Mouse (Mus musculus): ENCODE data around the gene Pln.
A peak's percentile ranks its signal among the peaks of the same experiment; 100 is the strongest.

Pln gene

DNA sequence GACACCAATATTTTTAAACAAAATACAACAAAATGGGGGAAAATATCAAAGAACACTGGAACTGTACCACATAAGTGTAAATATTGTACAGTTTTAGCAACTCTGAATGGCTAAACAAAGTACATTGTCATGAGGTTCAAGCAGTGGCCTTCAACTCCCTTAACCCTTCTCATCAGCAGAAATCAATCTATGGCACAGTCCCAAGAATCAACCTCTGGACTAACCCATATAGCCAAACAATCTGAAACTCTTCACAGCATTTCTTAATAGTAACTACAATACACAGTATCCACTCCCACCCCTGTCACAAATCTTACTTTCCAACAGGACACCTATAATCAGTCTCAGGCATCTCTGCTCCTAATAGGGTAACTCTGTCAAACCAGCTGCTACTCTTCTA, 26.8 kb downstream of the Pln start:
- no peak for DNase-seq (ENCODE audit: low read depth, low spot score)

DNA sequence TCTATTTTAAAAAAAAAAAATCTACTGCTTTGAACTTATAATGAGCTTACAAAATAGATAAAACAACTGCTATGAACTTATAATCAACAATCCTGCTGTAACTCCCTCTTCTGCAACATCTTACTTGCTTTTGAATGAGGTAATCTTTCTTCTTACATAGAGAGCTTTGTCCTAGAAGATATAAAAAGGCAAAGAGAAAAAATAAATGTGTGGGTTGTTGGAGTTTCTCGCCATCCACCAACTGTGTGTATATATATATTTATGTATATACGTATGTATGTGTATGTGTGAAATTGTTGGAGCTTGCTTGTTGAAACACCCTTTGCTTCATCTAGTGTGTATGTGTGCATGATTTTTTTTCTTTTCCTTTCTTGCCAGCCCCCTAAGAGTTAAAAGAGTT, 29.8 kb downstream of the Pln start:
- no peak for DNase-seq (ENCODE audit: low read depth, low spot score)

DNA sequence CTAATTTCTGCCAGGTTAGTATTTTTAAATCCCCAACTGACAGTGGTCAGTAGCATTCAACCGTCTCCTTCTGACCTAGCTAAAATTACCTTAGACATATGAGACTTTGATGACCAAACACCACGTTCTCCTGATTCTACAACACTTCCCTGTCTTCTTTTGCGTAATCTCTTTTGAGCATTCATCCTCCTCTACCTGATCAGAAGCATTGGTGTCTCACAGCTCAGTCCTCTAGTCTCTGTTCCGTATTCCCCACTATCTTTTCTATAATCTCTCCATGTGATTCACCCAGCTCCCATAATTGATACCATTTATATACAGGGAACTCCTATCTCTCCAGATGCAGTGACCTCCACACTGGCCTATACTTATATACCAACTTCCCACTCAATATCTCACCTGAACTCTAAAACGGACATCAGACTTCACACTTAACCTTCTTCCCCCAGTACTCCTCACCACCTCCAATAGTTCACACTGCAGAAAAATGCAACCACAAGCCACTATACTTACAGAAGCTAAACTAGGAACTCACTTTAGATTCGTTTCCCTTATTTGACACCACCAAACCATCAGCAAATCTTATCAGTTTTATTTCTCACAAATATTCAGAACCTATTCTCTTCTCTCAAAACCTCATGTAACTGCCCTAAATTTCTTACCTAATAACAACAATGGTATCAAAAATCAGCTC, 36.6 kb downstream of the Pln start:
- DNase-seq (ENCODE audit: low read depth, low spot score): no peak

DNA sequence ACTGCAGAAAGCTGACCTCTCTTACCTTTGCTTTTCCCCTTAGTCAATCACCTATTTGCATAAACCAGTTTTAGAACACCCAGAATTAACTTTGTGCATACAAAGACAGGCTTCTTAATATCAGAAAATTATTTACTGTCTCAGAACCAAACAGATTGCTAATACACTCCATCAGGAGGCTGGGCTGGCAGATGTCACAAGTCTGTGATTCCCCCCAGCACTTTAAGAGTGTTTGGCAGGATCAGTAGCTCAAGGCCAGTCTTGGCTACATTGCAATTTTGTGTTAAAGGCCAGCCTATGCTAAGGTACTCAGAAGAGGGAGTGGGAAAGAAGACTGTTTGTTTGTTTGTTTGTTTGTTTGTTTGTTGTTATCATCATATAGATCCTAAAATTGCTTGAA, 39.6 kb downstream of the Pln start:
- no peak for DNase-seq (ENCODE audit: low read depth, low spot score)

DNA sequence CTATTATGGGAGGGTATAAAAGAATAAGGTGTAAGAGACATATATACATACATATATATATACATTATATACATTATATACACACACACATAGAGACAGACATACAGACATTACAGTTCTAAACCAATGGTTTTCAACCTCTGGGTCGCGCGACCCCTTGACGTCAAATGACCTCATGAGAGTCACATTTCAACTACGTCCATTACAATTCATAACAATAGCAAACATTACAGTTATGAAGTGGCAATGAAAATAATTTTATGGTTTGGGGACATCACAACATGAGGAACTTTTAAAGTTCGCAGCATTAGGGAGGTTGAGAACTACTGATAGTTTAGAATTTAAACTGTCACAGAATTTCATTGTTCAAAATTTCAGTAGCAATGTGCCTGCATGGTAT, 40.8 kb downstream of the Pln start:
- DNase-seq (ENCODE audit: low read depth, low spot score): no peak

DNA sequence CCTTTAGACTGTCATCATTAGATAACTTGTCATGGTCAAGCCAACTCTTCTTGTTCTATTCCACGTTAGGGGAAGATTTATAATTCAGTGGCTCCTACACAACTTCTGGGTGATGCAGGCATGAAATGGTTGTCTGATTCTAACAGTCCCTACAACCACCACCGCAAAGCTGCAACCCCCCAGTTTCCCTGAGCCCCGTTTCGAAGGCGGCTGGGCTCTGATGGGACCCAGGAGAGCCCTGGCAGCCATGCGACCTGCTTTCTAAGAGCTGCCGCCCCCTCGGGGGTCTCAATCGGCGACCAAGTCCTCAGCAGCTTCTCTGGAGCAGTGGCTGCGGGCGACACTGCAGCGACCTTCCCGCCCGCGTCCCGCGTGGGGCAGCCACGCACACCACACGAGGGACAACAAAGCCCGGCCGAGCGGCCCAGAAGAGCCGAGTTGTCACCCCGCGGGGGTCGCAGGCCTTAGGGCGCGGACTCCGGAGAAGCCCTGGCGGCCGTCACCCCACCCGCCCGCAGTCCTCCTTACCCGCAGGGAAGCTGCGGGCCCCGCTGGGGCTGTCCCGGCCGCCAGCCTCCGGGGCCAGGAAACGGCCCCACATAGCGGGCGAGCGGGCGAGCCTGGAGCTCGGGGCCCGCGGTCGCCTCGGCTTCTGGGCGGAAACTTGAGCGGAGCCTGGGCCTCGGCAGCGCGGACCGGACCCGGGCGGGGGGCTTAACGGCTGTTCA, 41.7 kb downstream of the Pln start:
- DNase-seq (ENCODE audit: low read depth, low spot score): no peak

DNA sequence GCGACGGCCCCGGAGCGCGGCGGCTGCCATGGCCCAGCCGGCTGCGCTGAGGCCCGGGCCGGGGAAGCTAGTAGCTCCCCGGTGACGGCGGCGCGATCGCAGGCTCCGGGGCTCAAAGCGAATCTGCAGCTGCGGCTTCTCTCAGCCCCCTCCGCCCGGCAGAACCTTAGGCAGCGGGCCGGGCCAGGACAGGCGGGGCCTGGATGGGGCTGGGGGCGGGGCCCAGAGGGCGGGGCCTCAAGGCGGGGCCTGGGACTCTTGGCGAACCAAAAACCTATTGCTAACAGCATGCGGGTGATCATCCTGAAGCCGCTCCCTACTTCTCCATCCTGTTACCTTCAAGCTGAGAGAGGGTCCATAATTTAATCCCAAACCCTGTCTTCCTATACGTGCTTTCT, 42.2 kb downstream of the Pln start, which contains the start of gene Cep85l:
TSS of gene Cep85l (minus strand) at position 239 of the 398 bp plus-strand sequence.
- DNase-seq (ENCODE audit: low read depth, low spot score): peak; percentile 73

DNA sequence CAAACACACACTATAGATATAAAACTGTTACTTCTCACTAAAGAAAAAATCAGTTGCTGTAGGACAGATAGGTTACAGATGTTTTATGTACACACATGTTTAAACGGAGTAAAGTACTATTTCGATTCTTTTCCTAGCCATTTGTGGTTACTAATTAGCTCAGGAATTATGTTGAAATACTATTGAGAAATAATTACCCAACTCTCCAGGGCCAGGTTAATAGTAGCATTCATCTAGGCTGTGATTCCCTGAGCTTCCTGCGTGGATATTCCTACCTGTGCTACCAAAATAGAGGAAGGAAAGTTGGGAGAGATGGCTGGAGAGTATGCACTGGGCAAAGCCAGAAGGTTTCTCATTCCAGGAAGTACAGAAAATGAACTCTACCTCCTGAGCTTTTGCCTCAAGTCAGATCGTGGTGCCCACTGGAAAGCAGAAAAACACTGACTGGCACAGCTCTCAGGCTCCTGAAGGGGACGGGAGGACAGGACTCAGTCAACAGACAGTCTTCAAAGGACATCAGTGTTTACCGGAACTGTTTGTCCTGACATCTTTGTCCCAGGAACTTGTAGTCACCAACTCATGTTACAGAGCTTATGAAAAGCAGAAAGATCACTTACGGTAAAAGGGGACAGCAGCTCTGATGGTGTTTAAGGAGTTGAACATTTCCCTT, 45.4 kb downstream of the Pln start:
- DNase-seq (ENCODE audit: low read depth, low spot score): no peak

DNA sequence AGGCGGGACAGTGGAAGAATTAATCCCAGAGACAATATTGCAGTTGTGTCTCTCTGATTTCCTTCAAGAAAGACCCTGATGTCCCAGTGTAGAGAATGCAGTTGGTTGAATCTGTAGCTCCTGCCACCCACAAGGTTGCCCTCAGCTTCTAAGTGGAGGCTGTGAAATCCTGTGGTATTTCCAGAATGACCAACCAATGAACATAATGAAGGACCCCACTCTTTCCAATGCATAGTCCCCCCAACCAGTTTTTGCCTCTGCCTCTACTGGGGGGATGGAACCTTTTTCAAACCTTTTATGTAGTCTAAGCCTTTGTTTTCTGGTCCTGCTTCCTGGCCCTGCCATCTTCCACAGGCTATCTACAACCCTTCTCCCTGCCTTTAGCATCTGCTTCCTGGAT, 47.4 kb downstream of the Pln start:
- DNase-seq (ENCODE audit: low read depth, low spot score): no peak

DNA sequence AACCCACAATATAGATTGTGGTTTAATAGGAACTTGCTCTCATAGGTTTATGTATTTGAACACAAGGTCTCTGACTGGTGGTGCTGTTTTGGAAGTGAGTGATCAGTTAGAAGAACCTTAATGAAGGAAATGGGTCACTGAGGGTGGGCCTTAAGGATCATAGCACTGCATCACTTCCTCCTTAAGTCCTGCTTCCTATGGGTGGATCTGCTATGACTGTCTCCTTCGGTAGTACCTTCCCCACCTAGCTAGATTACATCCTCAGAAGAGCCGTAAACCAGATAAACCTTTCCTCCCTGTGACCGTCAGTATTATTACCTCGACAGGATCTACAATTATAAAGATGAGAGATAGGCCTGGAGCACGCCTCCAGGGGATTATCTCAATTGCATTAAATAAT, 48.0 kb downstream of the Pln start:
- DNase-seq (ENCODE audit: low read depth, low spot score): no peak

DNA sequence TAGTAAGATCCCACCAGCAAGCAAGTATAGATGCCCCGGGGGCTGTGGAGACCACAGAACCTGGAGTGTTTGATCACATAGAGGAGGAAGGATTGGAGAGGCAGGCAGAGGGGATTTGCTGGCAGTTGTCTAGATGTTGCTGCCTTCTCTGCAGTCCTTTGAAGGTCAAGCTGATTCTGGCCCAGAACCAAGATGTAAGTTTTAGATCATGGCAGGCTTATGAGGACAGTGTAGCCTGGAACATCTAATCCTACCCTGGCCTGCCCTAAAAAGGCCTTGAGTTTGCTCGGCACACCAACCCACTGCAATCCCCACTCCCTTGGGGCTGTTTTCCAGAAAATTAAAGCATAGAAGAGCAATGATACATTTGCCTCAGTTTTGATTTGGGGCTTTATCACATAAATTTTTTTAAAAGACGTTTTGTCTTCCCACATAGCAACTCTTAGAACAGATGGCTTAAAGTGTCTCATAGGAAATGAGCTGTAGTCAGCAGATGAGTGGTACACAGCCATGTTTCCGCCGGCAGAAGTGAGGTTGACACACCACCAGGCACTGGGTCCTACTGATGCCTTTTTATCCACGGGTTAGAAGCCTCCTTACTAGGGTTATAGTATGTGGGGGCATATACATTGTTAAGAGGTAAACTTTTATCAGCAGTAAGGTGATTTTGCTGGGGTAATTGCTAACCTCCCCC, 50.9 kb downstream of the Pln start:
- no peak for DNase-seq (ENCODE audit: low read depth, low spot score)

DNA sequence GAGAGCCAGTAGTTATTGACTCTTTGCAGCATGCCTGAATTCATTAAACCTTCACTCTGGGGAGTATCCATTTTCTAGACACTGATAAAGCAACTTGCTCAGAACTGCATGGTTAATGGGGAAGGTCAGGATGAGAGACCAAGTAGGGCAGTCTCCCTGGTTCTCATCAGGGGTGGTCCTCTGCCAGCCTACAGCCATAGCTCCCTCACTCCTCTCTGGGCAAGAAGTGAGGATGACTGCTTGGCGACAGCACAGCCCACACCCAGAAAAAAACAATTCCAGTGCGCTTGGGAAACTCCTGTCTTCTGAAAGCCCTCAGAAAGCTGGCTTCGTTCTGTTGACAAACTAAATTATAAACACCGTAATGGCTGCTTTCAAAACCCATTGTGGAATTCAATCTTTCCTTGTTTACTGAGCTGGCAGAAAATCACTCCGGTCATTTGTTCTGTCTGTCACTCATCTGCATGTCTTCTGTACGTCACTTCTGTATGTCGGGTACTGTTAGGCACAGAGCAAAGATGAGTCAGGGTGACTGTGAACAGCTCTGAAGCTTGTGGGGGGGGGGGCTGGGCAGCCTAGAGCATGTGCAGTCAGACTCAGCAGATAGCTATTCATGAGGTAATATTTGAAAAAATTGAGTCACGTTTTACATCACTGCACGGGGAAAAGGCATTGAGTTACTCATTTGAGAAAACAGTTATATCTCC, 57.6 kb downstream of the Pln start:
- no peak for DNase-seq (ENCODE audit: low read depth, low spot score)
